Mouse (Mus musculus) ES-E14 (cell line): Measurements from ENCODE around the gene Btn2a2.

Source experiments
- CHD2 ChIP-seq: IDR thresholded peaks from 2 replicates; pipeline ENCODE4 v1.6.1; 2014; ENCODE audit warnings: mild to moderate bottlenecking, low read depth, low read length, inconsistent platforms
- HCFC1 ChIP-seq: IDR thresholded peaks from 2 replicates; pipeline ENCODE4 v1.6.1; 2012; ENCODE audit warnings: low read length, inconsistent platforms, borderline replicate concordance; ENCODE audit not compliant: insufficient read depth
- MAFK ChIP-seq: IDR thresholded peaks from 2 replicates; pipeline ENCODE4 v1.6.1; 2014; ENCODE audit warnings: mild to moderate bottlenecking, low read depth, low read length, inconsistent platforms; ENCODE audit not compliant: insufficient read depth
- ZC3H11A ChIP-seq: IDR thresholded peaks from 2 replicates; pipeline ENCODE4 v1.6.1; 2012; ENCODE audit warnings: low read depth, mild to moderate bottlenecking, inconsistent platforms, low read length, borderline replicate concordance
- ZNF384 ChIP-seq: IDR thresholded peaks from 2 replicates; pipeline ENCODE4 v1.6.1; 2012; ENCODE audit warnings: low read depth, low read length, inconsistent platforms

DNA sequence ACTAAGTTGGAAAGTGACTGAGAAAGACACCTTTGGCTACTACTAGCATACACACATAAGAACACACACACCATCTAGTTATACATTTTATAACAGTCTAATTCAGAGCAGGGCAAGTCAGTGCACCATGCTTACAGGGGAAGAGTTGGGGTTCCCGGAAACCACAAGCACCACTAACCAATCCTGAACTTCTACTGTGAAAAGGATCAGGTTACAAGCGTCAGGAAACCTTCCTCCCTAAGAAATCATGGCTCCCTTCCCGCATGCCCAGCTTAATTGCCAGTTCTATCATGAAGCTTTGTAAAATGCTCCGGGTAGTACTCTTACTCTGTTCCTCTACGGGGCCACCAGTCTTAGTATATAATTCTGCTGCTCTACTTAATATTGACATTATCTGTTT, 3.4 kb downstream of the Btn2a2 start:
- TF ChIP-seq ZNF384 (no peak), ZC3H11A (no peak), MAFK (no peak), HCFC1 (no peak), CHD2 (no peak)
